Mouse (Mus musculus): ENCODE measurements at regions not wholly inside any gene's neighbourhood (a gene's known extent, or its start where the extent isn't known, plus 50 kb on each side); places are given as distances from the start of the nearest gene placed in this dataset.
A peak's percentile ranks its signal among the peaks of the same experiment; 100 is the strongest.

GRCm38 (mm10) chrX:11666517-11666916 lies 338.9 kb downstream of the H2al1j start:
- WGBS: 19% methylated on average over 7 of the region's 15 CpGs
- H3K9ac ChIP-seq: no peak overlapping the region
- peaks cover 6% of the 10 kb centered on the region for H3K4me1 ChIP-seq (replicated peaks)
- H3K4me2 ChIP-seq (replicated peaks): no peak overlapping the region
- H3K4me3 ChIP-seq (replicated peaks): no peak overlapping the region
- peak; percentile 29; the same call in 1 of the 2 replicates for ATAC-seq
- 0 out of 2 replicates have a peak overlapping the region, but pooled peaks have one; percentile 89 for H3K27ac ChIP-seq
- H3K36me3 ChIP-seq: no peaks in the 10 kb centered on the region
- H3K27me3 ChIP-seq (replicated peaks): peaks cover 7% of the 10 kb centered on the region
- H3K9me3 ChIP-seq: no peaks in the 10 kb centered on the region

DNA sequence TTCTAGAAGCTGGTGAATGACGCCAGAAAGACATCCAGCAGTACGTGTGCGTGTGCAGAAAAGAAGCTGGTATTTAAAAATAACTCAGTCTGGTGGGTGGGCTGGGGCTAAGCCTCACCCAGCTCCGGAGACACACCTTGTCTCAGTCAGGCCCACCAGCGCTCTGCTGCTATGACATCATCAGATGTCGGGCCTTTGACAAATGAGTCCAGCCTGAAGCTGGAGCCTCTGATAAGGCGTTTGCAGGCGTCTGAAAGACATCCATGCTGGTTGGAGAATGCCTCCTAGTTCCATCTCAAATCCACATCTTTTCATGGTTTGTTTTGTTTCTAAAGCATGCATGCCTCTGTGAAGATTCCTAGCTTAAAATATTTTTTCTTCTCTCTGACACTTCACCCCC lies 344.2 kb downstream of the H2al1j start:
- no peaks in the 10 kb centered on the region for H3K36me3 ChIP-seq
- no peak for ATAC-seq
- H3K27me3 ChIP-seq (replicated peaks): no peaks in the 10 kb centered on the region
- H3K27ac ChIP-seq: no peak overlapping the region
- 48% methylated on average over 8 of the region's 8 CpGs for WGBS
- no peak overlapping the region for H3K9ac ChIP-seq
- H3K4me2 ChIP-seq (replicated peaks): no peak overlapping the region
- no peak overlapping the region for H3K4me3 ChIP-seq (replicated peaks)
- no peaks in the 10 kb centered on the region for H3K9me3 ChIP-seq
- 0 out of 2 replicates have a peak, but pooled peaks cover 3% of the 10 kb centered on the region for H3K4me1 ChIP-seq (replicated peaks)

- Histone ChIP-seq H3K36me3 (no peaks in the 10 kb centered on the region), H3K9me3 (no peaks in the 10 kb centered on the region), H3K9ac (no peak overlapping the region), H3K4me3 (replicated peaks) (no peak overlapping the region), H3K4me2 (replicated peaks) (no peak overlapping the region), H3K27me3 (replicated peaks) (no peaks in the 10 kb centered on the region), H3K4me1 (replicated peaks) (no peaks in the 10 kb centered on the region), H3K27ac (no peak overlapping the region)
- WGBS: 77% methylated on average over 2 of the region's 2 CpGs
- ATAC-seq: no peak
Measured at GRCm38 (mm10) chrX:11678086-11678485, 350.5 kb downstream of the H2al1j start.

GRCm38 (mm10) chrX:11681274-11681673 lies 353.7 kb downstream of the H2al1j start:
- Histone ChIP-seq H3K9me3 (no peaks in the 10 kb centered on the region), H3K4me2 (replicated peaks) (no peak overlapping the region), H3K4me1 (replicated peaks) (no peaks in the 10 kb centered on the region), H3K36me3 (no peaks in the 10 kb centered on the region), H3K4me3 (replicated peaks) (no peak overlapping the region), H3K27ac (no peak overlapping the region), H3K27me3 (replicated peaks) (no peaks in the 10 kb centered on the region), H3K9ac (no peak overlapping the region)
- WGBS: 65% methylated on average over 2 of the region's 2 CpGs
- ATAC-seq: no peak

DNA sequence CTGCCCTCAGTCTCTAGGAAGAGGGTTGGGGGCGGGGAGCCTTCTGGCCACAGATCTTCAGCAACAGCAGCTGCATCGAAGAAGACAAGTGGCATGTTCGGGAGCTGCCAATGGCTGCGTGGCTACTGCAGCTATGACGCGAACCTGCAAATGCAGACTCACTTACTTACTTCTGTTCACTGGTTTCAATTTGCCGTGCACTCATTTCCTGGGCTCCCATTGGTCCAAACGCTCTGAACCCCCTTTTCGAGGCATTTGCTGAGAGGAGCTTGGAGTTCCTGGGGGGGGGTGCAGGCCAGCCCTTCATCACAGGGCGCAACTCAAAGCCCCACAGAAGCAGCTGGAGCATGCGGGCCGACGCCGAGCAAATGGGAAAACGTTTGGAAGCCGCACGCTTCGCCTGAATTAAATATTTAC lies 362.4 kb downstream of the H2al1j start:
- no peak overlapping the region for H3K27ac ChIP-seq
- no peaks in the 10 kb centered on the region for H3K36me3 ChIP-seq
- WGBS: 36% methylated on average over 18 of the region's 18 CpGs
- H3K27me3 ChIP-seq (replicated peaks): no peaks in the 10 kb centered on the region; the same call in 1 of the 2 replicates
- no peaks in the 10 kb centered on the region for H3K4me1 ChIP-seq (replicated peaks)
- H3K9me3 ChIP-seq: no peaks in the 10 kb centered on the region
- no peak overlapping the region for H3K4me3 ChIP-seq (replicated peaks)
- H3K4me2 ChIP-seq (replicated peaks): peak overlapping the region; percentile 40
- ATAC-seq: peak; percentile 39; the same call in 1 of the 2 replicates
- H3K9ac ChIP-seq: no peak overlapping the region

DNA sequence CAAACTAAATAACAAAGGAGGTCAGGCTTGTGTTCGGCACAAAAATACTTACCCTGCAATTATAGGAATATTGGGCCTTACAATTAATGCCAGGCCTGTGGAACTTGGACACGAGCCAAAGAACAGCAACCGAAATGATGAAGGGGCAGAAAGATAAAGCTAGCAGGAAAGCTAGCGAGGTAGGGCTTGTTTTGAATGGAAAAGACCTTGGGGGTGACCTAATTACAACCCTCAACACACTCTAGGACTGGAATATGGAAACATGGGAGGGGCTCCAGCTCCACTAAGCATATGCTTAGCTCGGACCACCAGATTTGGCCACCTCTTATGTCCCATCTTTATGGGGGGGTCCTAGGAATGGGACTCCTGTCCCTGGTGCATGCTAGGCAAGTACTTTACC lies 362.8 kb downstream of the H2al1j start:
- Histone ChIP-seq H3K27ac (0 out of 2 replicates have a peak overlapping the region, but pooled peaks have one; percentile 36), H3K9me3 (no peaks in the 10 kb centered on the region), H3K4me2 (replicated peaks) (peak overlapping the region; percentile 40; the same call in 1 of the 2 replicates), H3K9ac (no peak overlapping the region), H3K4me1 (replicated peaks) (no peaks in the 10 kb centered on the region), H3K4me3 (replicated peaks) (no peak overlapping the region), H3K27me3 (replicated peaks) (no peaks in the 10 kb centered on the region; the same call in 1 of the 2 replicates), H3K36me3 (no peaks in the 10 kb centered on the region)
- 39% methylated on average over 5 of the region's 5 CpGs for WGBS
- 0 out of 2 replicates have a peak, but pooled peaks have one; percentile 25 for ATAC-seq

GRCm38 (mm10) chrX:11691019-11691418 lies 363.4 kb downstream of the H2al1j start:
- H3K27me3 ChIP-seq (replicated peaks): no peaks in the 10 kb centered on the region; the same call in 1 of the 2 replicates
- H3K4me2 ChIP-seq (replicated peaks): no peak overlapping the region
- WGBS: 50% methylated on average over 4 of the region's 4 CpGs
- no peak overlapping the region for H3K4me3 ChIP-seq (replicated peaks)
- ATAC-seq: no peak
- no peak overlapping the region for H3K27ac ChIP-seq
- H3K36me3 ChIP-seq: no peaks in the 10 kb centered on the region
- no peak overlapping the region for H3K9ac ChIP-seq
- H3K9me3 ChIP-seq: no peaks in the 10 kb centered on the region
- no peaks in the 10 kb centered on the region for H3K4me1 ChIP-seq (replicated peaks)

DNA sequence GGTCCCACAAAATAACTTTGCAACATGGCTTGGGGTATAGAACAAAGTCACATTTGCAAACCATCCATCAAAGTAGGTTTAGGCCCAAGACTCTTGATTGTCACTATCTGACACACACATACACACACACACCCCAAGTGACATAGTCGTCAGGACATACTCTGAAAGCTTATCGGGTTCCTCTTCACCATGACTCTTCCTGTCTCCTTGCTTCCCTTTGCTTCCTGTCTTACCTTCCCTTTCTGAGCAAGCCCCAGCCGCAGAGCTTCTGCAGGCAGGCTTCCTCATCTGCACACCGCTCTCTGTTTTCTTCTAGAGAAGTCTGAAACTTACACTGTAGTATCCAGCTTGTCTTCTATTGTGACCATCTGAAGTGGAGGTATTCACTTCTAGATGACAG lies 368.9 kb downstream of the H2al1j start:
- Histone ChIP-seq H3K4me2 (replicated peaks) (no peak overlapping the region), H3K27ac (no peak overlapping the region), H3K4me3 (replicated peaks) (no peak overlapping the region), H3K4me1 (replicated peaks) (no peaks in the 10 kb centered on the region), H3K9me3 (no peaks in the 10 kb centered on the region), H3K36me3 (no peaks in the 10 kb centered on the region), H3K9ac (no peak overlapping the region), H3K27me3 (replicated peaks) (no peaks in the 10 kb centered on the region)
- 83% methylated on average over 4 of the region's 4 CpGs for WGBS
- no peak for ATAC-seq

DNA sequence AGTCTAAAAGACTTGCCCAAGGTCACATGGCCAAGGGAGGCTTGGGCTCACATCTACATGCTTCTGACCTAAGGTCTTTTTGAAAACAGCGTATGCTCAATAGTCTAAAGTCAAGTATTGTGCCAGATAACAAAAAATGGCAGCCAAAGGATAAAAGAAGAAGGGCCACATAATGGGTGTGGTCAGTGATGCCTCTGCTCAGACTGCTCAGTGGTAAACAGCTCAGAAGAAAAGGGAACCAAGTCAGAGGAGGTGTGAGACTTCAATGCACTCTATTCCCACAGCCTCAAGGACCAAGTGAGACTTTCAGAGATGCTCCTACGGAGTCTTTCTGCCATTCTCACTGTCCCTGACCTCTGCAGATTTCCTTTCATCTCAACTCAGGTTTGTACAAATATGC lies 373.5 kb downstream of the H2al1j start:
- no peak overlapping the region for H3K4me3 ChIP-seq (replicated peaks)
- H3K4me1 ChIP-seq (replicated peaks): no peaks in the 10 kb centered on the region
- H3K27me3 ChIP-seq (replicated peaks): peaks cover 3% of the 10 kb centered on the region; the same call in 1 of the 2 replicates
- H3K4me2 ChIP-seq (replicated peaks): no peak overlapping the region
- no peaks in the 10 kb centered on the region for H3K36me3 ChIP-seq
- no peak for ATAC-seq
- H3K9ac ChIP-seq: no peak overlapping the region
- no peak overlapping the region for H3K27ac ChIP-seq
- WGBS: 85% methylated on average over 2 of the region's 2 CpGs
- no peaks in the 10 kb centered on the region for H3K9me3 ChIP-seq

DNA sequence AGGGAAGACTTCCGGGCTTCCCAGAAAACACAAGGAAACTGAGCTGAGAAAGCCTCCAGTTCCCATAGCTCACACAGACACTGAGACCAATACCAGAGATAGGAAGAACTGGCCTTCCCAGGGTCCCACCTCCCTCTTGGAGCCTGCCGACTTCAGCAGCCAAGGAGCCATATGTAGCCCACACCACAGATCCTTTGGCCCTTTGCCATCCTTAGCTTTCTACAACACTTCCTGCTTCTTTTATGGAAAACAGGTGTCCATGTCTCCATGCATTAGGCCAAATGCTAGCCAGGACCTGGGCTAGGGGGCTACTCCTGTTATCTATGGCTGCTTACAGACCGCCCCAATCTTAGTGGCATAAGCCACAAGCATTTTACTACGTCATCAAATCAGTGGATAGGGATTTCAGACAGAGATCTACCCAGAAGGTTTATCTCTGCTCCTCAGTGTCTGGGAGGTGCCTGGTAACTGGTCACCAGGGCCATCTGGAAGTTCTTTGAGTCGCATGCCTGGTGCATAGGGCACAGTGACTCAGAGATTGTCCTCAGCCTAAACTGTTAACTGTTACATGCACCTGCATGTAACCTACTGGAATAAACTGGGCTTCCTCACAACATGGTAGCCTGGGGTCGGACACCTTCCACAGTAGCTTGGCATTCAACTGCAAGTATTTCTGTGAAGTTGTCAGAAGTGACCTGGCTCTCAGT lies 378.4 kb downstream of the H2al1j start:
- ATAC-seq: no peak
- Histone ChIP-seq H3K27ac (no peak overlapping the region), H3K4me2 (replicated peaks) (no peak overlapping the region), H3K36me3 (no peaks in the 10 kb centered on the region), H3K27me3 (replicated peaks) (peaks cover 9% of the 10 kb centered on the region; the same call in 1 of the 2 replicates), H3K9ac (no peak overlapping the region), H3K4me1 (replicated peaks) (no peaks in the 10 kb centered on the region), H3K9me3 (no peaks in the 10 kb centered on the region), H3K4me3 (replicated peaks) (no peak overlapping the region)
- 81% methylated on average over 6 of the region's 6 CpGs for WGBS

GRCm38 (mm10) chrX:11707330-11707729 lies 379.7 kb downstream of the H2al1j start:
- Histone ChIP-seq H3K4me2 (replicated peaks) (no peak overlapping the region), H3K27ac (no peak overlapping the region), H3K4me1 (replicated peaks) (no peaks in the 10 kb centered on the region), H3K9ac (no peak overlapping the region), H3K27me3 (replicated peaks) (peaks cover 9% of the 10 kb centered on the region; the same call in 1 of the 2 replicates), H3K36me3 (no peaks in the 10 kb centered on the region), H3K9me3 (no peaks in the 10 kb centered on the region), H3K4me3 (replicated peaks) (no peak overlapping the region)
- ATAC-seq: no peak
- 72% methylated on average over 6 of the region's 6 CpGs for WGBS

- Histone ChIP-seq H3K9me3 (no peaks in the 10 kb centered on the region), H3K27me3 (replicated peaks) (peaks cover 9% of the 10 kb centered on the region; the same call in 1 of the 2 replicates), H3K4me2 (replicated peaks) (no peak overlapping the region), H3K27ac (no peak overlapping the region), H3K9ac (no peak overlapping the region), H3K4me3 (replicated peaks) (no peak overlapping the region), H3K36me3 (no peaks in the 10 kb centered on the region), H3K4me1 (replicated peaks) (no peaks in the 10 kb centered on the region)
- no peak for ATAC-seq
- 55% methylated on average over 6 of the region's 6 CpGs for WGBS
Measured at GRCm38 (mm10) chrX:11708325-11708724, 380.7 kb downstream of the H2al1j start.

- Histone ChIP-seq H3K4me2 (replicated peaks) (no peak overlapping the region), H3K9ac (no peak overlapping the region), H3K27ac (no peak overlapping the region), H3K4me1 (replicated peaks) (no peaks in the 10 kb centered on the region), H3K36me3 (no peaks in the 10 kb centered on the region), H3K9me3 (no peaks in the 10 kb centered on the region), H3K4me3 (replicated peaks) (no peak overlapping the region), H3K27me3 (replicated peaks) (0 out of 2 replicates have a peak, but pooled peaks cover 6% of the 10 kb centered on the region)
- WGBS: 80% methylated on average over 4 of the region's 4 CpGs
- ATAC-seq: no peak
Measured at GRCm38 (mm10) chrX:11709326-11709725, 381.7 kb downstream of the H2al1j start.
